Mouse (Mus musculus): Measurements from ENCODE around the gene H6pd. TPM values are rescaled to one million over a fixed set of nuclear protein-coding genes. Genes with fewer than 3 reads are reported as not detected.

H6pd gene
- polyA plus RNA-seq, 1 experiment from 2014 or later = 22.2 TPM

DNA sequence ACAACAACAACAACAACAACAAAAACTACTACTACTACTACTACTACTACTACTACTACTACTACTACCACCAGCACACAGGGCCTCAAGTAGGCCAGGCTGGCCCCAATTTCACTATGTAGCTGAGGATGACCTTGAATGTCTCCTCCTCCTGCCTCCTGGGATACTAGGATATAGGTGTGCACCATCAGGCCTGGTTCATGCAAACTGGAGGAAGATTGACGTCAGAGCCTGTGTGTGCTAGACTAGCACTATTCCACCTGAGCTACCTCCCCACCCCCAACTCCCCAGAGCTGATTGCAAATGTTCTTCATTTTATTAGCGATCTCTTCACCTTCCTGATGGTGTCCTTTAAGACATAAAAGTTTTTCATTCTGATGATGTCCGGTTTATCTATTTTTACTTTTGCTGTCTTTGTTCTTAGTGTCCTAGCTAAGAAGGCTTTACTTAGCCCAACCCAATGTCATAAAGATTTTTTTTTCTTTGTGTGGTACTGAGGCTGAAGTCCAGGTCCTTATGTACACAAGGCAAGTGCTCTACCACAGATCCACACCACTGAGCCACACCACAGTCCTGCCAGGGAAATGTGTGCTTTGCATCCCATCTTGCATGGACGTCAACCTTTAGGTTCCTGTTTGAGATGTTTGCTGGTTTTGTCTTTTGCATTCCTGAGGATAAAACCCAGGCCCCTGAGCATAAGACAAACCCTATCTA, 5.7 kb upstream of the H6pd start:
- H3K4me2 ChIP-seq (replicated peaks) = no peak overlapping the region
- H3K27ac ChIP-seq = no peak overlapping the region
- ATAC-seq = peak; percentile 63
- H3K9me3 ChIP-seq = no peaks in the 10 kb centered on the region
- WGBS = 70% methylated on average over 4 of the region's 4 CpGs
- peaks cover 9% of the 10 kb centered on the region for H3K4me1 ChIP-seq (replicated peaks)
- H3K9ac ChIP-seq = no peak overlapping the region
- no peaks in the 10 kb centered on the region for H3K36me3 ChIP-seq
- H3K4me3 ChIP-seq (replicated peaks) = no peak overlapping the region
- H3K27me3 ChIP-seq (replicated peaks) = no peaks in the 10 kb centered on the region

GRCm38 (mm10) chr4:150013805-150014204, 5.0 kb upstream of the H6pd start:
- WGBS = 76% methylated on average over 5 of the region's 5 CpGs
- H3K4me3 ChIP-seq (replicated peaks) = no peak overlapping the region
- H3K27me3 ChIP-seq (replicated peaks) = no peaks in the 10 kb centered on the region
- H3K9ac ChIP-seq = no peak overlapping the region
- H3K36me3 ChIP-seq = no peaks in the 10 kb centered on the region
- no peak overlapping the region for H3K27ac ChIP-seq
- H3K9me3 ChIP-seq = no peaks in the 10 kb centered on the region
- ATAC-seq = no peak
- H3K4me1 ChIP-seq (replicated peaks) = peaks cover 15% of the 10 kb centered on the region
- H3K4me2 ChIP-seq (replicated peaks) = no peak overlapping the region

- 91% methylated on average over 8 of the region's 8 CpGs for WGBS
- Histone ChIP-seq H3K27me3 (replicated peaks) (no peaks in the 10 kb centered on the region), H3K4me1 (replicated peaks) (peaks cover 15% of the 10 kb centered on the region), H3K4me2 (replicated peaks) (no peak overlapping the region), H3K4me3 (replicated peaks) (no peak overlapping the region), H3K9ac (no peak overlapping the region), H3K9me3 (no peaks in the 10 kb centered on the region), H3K36me3 (no peaks in the 10 kb centered on the region), H3K27ac (no peak overlapping the region)
- no peak for ATAC-seq
These were observed 4.4 kb upstream of the H6pd start for GRCm38 (mm10) chr4:150013186-150013690.

- Histone ChIP-seq H3K9me3 (no peaks in the 10 kb centered on the region), H3K4me3 (replicated peaks) (no peak overlapping the region), H3K27me3 (replicated peaks) (no peaks in the 10 kb centered on the region), H3K36me3 (no peaks in the 10 kb centered on the region), H3K27ac (0 out of 2 replicates have a peak overlapping the region, but pooled peaks have one; percentile 11), H3K4me2 (replicated peaks) (no peak overlapping the region), H3K9ac (no peak overlapping the region), H3K4me1 (replicated peaks) (peaks cover 21% of the 10 kb centered on the region)
- ATAC-seq = no peak
- 51% methylated on average over 4 of the region's 4 CpGs for WGBS
These were observed 3.5 kb upstream of the H6pd start for GRCm38 (mm10) chr4:150012322-150012723.

- peaks cover 21% of the 10 kb centered on the region for H3K4me1 ChIP-seq (replicated peaks)
- no peaks in the 10 kb centered on the region for H3K36me3 ChIP-seq
- H3K9ac ChIP-seq = no peak overlapping the region
- no peak overlapping the region for H3K4me3 ChIP-seq (replicated peaks)
- no peaks in the 10 kb centered on the region for H3K9me3 ChIP-seq
- WGBS = 22% methylated on average over 10 of the region's 10 CpGs
- ATAC-seq = no peak
- no peaks in the 10 kb centered on the region for H3K27me3 ChIP-seq (replicated peaks)
- H3K4me2 ChIP-seq (replicated peaks) = no peak overlapping the region
- 0 out of 2 replicates have a peak overlapping the region, but pooled peaks have one; percentile 11 for H3K27ac ChIP-seq
These were observed 2.9 kb upstream of the H6pd start for GRCm38 (mm10) chr4:150011564-150012321.

GRCm38 (mm10) chr4:150010054-150010730, 1.4 kb upstream of the H6pd start:
- H3K36me3 ChIP-seq = no peaks in the 10 kb centered on the region
- no peak overlapping the region for H3K27ac ChIP-seq
- WGBS = 93% methylated on average over 6 of the region's 6 CpGs
- H3K27me3 ChIP-seq (replicated peaks) = no peaks in the 10 kb centered on the region
- H3K4me3 ChIP-seq (replicated peaks) = no peak overlapping the region
- no peak overlapping the region for H3K4me2 ChIP-seq (replicated peaks)
- H3K9me3 ChIP-seq = no peaks in the 10 kb centered on the region
- H3K9ac ChIP-seq = no peak overlapping the region
- H3K4me1 ChIP-seq (replicated peaks) = peaks cover 26% of the 10 kb centered on the region
- ATAC-seq = no peak

DNA sequence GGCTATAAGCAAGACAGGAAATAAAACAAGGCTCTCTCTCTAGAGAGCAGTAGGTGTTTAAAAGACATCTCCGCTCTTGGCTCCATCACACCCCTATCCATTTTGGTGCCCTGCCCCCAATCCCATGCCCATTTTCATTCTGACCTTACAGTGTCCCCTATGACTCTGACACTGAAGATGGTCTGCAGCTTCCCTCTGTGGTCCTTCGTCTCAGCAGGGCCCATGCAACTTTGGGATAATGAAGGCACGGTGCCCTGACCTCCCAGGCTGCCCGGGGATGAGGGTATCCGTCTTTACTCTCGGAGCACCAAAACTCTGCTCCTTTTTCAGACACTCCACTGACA, 736 bp upstream of the H6pd start:
- Histone ChIP-seq H3K4me3 (replicated peaks) (no peak overlapping the region), H3K27ac (peak overlapping the region; percentile 96), H3K36me3 (no peaks in the 10 kb centered on the region), H3K9ac (0 out of 2 replicates have a peak overlapping the region, but pooled peaks have one; percentile 18), H3K9me3 (no peaks in the 10 kb centered on the region), H3K27me3 (replicated peaks) (no peaks in the 10 kb centered on the region), H3K4me1 (replicated peaks) (peaks cover 26% of the 10 kb centered on the region), H3K4me2 (replicated peaks) (peak overlapping the region; percentile 81; the same call in 1 of the 2 replicates)
- WGBS = 84% methylated on average over 6 of the region's 6 CpGs
- no peak for ATAC-seq

GRCm38 (mm10) chr4:150008325-150008852, 434 bp downstream of the H6pd start:
- ATAC-seq = peak; percentile 87
- under 1% methylated on average over 42 of the region's 42 CpGs for WGBS
- no peaks in the 10 kb centered on the region for H3K27me3 ChIP-seq (replicated peaks)
- peak overlapping the region; percentile 77 for H3K4me3 ChIP-seq (replicated peaks)
- H3K36me3 ChIP-seq = no peaks in the 10 kb centered on the region
- H3K4me1 ChIP-seq (replicated peaks) = peaks cover 31% of the 10 kb centered on the region
- H3K9me3 ChIP-seq = no peaks in the 10 kb centered on the region
- H3K4me2 ChIP-seq (replicated peaks) = peak overlapping the region; percentile 81
- peak overlapping the region; percentile 87 for H3K9ac ChIP-seq
- H3K27ac ChIP-seq = peak overlapping the region; percentile 96

GRCm38 (mm10) chr4:150007444-150007843, 1.4 kb downstream of the H6pd start:
- Histone ChIP-seq H3K9ac (no peak overlapping the region), H3K9me3 (no peaks in the 10 kb centered on the region), H3K4me2 (replicated peaks) (peak overlapping the region; percentile 81), H3K4me3 (replicated peaks) (no peak overlapping the region), H3K27ac (no peak overlapping the region), H3K4me1 (replicated peaks) (peaks cover 40% of the 10 kb centered on the region), H3K27me3 (replicated peaks) (no peaks in the 10 kb centered on the region), H3K36me3 (no peaks in the 10 kb centered on the region)
- 79% methylated on average over 3 of the region's 3 CpGs for WGBS
- ATAC-seq = no peak

DNA sequence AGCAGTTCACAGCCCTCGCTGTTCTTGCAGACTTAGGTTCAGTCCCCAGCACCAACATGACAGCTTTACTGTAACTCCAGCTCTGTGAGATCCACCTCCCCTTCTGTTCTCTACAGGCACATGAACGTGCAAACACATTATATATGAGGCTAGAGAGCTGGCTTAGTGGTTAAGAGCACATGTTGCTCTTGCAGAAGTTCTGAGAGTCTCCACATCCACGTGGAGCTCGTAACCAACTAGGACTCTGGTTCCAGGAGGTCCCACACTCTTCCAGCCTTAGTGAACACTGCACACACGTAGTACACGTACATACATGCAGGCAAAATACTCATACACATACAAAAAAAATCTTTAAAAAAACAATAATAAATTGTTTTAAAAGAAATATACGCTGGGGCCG, 1.8 kb downstream of the H6pd start:
- no peaks in the 10 kb centered on the region for H3K27me3 ChIP-seq (replicated peaks)
- H3K4me2 ChIP-seq (replicated peaks) = no peak overlapping the region
- H3K36me3 ChIP-seq = no peaks in the 10 kb centered on the region
- H3K9me3 ChIP-seq = no peaks in the 10 kb centered on the region
- no peak for ATAC-seq
- H3K27ac ChIP-seq = no peak overlapping the region
- WGBS = 72% methylated on average over 8 of the region's 8 CpGs
- H3K9ac ChIP-seq = no peak overlapping the region
- H3K4me3 ChIP-seq (replicated peaks) = no peak overlapping the region
- H3K4me1 ChIP-seq (replicated peaks) = peaks cover 40% of the 10 kb centered on the region

DNA sequence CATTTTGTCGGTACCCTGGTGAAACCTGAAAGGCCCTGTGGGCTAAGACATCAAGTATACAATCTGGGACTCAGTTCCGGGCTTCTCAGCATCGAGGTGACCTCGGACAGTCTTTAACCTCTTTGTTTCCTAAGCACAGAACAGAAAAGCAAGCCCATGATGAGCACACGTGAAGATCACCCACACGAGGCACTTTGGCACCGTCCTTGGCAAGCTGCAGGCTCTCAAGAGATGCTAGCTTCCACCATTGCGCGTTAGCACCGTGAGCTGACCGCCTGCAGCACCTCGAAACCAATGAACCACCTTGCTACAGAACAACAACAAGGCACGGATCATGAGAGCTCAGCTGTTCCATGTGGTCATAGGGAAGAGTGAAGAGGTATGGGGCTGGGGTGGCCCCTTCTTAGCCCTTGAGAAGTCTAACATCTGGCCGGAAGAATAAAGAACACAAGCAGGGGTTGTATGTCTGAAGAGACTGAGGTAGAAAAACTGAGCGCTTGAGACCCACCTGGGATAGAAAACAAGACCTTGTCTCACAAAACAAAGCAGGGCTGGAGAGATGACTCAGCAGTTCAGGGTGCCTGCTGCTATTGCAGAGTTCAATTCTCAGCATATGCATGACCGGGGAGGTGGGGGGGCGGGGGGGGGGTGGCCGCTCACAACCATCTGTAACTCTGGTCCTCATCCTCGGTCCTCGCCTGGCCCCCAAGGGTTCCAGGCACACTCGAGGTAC, 2.5 kb downstream of the H6pd start:
- Histone ChIP-seq H3K36me3 (no peaks in the 10 kb centered on the region), H3K4me3 (replicated peaks) (no peak overlapping the region), H3K27me3 (replicated peaks) (no peaks in the 10 kb centered on the region), H3K27ac (no peak overlapping the region), H3K4me1 (replicated peaks) (peaks cover 42% of the 10 kb centered on the region), H3K4me2 (replicated peaks) (no peak overlapping the region), H3K9me3 (no peaks in the 10 kb centered on the region), H3K9ac (no peak overlapping the region)
- 83% methylated on average over 21 of the region's 21 CpGs for WGBS
- no peak for ATAC-seq
